Mouse (Mus musculus): ENCODE data around the gene Polrmt.

GRCm38 (mm10) chr10:79704065-79704969 is 42.1 kb downstream of the Polrmt start, which contains the start of gene Bsg:
- TF ChIP-seq CTCF (IDR thresholded peaks at IDR 0.05; ENCODE audit: low read depth) (peak; percentile 68), EP300 (IDR thresholded peaks at IDR 0.05; ENCODE audit: low read depth) (peak; percentile 65)
